Mouse (Mus musculus) right cerebral cortex, adult 2 months (tissue): ENCODE results near the gene Hoxc6.

Experiments
- DNase-seq, 2 experiments: peaks; one replicate each; pipeline ENCODE4 v3.0.0; 2021 to 2022; ENCODE audit warnings: low spot score in 2 of 2

Hoxc6 gene

DNA sequence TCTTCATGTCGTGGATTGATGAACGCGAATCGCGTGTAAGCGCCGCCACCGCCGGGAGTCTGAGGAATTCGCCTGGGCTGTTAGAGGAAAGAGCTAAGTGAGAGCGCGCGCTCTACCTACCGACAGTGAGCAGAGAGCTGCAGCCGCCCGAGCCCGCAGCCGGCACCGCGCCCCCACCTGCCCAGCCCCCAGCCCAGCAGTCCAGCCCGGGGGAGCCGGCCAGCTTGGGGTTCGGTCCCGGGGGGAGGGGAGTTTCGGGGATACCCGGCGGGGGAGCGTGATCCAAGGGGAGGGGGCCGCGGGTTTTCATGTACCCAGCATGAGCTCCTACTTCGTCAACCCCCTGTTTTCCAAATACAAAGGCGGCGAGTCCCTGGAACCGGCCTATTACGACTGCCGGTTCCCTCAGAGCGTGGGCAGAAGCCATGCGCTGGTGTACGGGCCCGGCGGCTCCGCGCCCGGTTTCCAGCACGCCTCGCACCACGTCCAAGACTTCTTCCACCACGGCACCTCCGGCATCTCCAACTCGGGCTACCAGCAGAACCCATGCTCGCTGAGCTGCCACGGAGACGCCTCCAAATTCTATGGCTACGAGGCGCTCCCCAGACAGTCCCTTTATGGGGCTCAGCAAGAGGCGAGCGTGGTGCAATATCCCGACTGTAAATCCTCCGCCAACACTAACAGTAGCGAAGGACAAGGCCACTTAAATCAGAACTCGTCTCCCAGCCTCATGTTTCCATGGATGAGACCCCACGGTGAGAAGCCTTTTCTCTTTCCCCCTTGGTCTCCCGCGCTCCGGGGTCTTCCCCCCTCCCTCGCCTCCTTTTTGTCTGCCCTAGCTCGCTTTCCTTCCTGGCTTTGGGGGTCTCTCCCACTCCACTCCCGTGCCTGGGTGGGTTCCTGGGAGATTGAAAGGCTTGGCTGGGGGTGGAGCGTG, 7.3 kb upstream of the Hoxc6 start, which contains the start of gene Hoxc8:
Gene Hoxc8 (plus strand): TSS at position 147 of the 937 bp plus-strand sequence.
- no peak for DNase-seq

DNA sequence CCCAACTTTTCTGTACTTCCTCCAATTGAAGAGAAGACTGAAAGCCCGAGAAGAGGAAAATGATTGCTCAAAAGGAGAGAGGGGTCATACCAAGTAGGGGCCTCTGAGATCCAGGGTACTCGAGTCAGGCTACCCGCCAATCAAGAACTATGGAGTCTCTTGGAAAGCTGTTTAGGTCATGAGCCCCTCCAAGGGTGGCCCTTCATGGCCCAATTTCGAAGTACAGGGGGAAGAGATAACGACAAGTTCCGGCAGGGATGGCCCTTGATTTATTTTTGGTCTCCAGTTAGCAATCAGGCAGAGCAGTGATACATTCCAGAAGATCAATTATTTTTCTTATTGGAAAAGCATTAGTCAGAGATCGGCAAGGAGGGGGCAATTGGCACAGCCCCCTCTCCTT, 6.3 kb upstream of the Hoxc6 start:
- no peak for DNase-seq

DNA sequence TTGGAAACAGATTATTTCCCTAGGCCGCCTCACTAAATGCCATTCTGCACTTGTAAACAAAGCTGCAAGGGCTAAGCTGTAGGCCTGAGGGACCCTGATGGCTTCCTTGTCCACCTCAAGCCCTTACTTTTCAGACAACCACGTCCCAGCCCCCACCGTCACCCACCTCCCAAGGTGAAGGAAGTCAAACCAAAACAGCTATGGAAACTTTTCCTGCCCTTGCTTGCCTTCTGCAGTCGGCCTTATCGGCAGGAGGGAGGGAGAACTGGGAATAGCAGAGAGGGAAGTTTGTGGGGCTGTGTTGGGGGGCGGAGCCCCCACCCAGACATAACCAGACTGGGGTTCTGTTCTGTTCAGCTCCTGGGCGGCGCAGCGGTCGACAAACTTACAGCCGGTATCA, 5.9 kb upstream of the Hoxc6 start:
- no peak for DNase-seq

DNA sequence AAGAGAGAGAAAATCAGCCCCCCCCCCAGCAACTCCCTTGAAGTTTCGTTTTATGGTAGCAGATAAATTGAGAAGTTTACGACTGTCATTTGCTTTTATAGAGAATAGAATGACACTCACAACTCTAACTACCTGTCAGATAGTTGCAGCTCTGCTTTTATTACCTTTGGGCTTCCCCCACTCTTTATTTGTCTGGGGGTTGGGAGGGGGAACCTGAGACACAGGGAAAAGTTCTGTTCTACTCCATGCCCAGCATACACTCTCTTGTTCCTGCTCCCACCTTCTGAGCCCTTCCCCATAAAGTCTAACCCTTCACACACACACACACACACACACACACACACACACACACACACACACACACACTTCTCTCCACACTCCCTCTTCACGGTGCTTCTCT, 5.2 kb upstream of the Hoxc6 start:
- DNase-seq = no peak

DNA sequence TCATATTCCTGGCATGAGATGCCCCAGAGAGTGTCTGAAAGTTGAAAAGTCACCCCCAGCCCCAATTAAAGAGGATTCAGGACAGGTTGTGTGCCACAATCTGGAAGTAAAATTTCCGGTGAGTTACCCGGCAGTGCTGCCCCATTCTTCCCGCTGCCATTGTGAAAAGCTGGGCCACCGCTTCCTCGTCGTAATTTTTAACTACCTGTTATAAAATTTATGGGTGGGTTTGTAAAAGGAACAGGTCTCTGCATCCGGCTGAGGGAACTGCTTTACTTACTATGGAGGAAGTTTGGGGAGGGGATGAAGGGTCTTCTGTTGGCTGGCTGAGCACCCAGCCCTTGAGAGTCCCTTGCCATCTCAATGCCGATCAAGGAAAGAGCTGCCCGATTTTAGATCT, 1.5 kb upstream of the Hoxc6 start:
- DNase-seq = no peak

DNA sequence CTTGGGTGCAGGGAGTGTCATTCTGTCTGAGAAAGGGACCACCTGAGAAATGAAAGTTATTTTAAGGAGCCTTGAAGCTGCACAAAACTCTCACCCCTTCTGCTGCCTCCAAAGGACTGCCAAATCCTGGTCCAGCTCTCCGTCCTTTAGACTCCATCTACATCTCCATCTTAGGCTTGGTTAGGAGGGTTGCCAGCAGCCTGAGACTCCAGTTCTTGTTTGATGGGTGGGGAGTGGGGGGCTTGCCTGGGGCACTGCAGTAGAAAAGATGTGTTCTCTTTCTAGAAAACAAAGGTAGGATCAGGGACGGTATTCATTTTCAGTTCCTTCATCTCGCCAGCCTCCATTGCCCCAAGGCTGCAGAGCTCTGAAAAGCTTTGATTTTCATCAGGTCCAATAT, 626 bp upstream of the Hoxc6 start:
- DNase-seq = no peak

DNA sequence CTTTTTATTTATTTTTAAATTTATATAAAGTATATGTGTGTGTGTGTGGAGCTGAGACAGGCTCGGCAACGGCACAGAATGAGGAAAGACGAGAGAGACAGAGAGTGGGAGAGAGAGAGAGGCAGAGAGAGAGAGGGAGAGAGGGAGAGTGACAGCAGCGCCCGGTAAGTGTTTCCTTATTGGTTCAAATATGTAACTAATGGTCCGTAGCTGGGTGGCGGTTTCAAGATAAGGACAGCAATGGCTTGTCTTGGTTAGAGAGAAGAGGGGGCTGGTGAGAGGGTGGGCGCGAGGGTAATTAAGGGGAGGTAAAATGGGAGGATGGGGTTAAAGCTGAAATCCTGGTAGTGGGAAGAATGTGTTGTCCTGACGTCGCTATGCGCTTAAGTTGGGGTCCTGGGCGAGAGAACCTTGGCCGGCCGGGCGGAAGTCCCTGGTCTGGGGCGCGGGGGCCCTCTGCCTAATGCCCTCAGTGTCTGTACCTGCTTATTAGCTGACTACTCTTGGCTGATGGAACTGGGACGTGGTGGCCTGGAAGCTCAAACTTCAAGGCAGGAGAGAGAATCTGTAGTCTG, 638 bp downstream of the Hoxc6 start:
- no peak for DNase-seq

DNA sequence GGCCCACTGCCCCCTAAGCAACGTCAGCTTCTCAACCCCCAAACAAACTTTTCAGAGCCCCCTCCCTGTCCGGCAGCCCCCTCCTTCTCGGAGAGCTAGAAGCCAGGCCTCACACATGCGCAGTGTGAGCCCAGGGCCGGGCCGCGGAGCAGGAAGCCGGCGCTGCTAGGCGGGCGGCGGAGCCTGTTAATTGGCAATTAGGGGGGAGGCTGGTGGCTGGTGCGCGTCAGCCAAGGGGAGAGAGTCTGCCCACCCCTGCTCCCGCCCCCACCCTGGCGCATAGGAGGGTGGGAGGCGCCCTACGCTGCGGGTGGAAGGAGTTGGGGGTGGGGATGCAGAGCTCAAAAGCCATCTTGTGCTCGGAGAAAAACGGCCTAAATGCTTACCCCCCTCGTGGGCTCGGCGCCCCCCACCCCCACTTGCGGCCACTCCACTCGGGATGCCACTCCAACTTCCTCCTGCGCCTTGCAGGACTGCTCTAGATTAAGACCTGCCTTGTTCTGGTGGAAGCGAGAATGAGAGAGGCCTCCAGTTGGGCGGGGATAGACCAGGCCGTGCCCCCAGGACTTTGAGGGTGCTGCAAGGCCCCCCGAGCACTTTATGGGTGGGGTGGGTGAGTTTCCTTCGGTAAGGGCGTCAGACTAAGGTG, 1.2 kb downstream of the Hoxc6 start:
- DNase-seq = no peak

DNA sequence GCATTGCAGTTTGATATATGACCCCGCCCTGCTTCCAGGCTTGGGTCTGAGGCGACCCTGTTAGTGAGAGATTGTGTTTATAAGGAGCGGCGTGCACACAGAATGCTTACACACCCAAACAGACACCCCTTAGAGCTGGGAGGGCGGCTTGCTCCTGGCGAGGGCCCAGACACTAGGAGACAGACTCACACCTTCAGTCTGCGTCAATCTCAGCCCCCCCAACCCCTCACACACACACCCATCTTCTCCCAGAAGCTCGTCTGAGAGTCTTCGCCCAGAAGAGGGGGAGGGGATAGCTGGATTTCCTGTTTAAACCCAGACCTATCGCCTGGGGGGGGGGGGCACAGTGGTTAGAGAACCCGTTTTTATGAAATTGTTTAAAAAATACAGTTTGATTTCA, 1.9 kb downstream of the Hoxc6 start:
- no peak for DNase-seq

DNA sequence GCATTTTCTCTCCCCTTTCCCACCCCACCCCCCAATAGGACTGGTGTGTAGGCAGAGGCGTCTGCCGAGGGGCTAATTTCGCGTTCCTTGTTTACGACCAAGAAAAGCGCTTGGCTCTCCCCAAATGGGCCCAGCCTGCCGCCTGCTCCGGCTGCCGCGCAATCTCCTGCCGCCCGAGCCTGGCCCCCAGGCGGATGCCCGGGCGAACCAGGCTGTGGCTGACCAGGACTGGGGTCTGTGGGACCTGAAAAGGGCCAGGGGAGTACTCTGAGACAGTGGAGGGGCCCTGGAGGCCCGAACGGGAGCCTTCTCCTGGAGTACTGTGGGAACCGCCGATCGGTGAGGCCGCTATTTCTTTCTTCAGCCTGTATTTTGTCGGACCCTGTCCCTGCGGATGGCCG, 2.4 kb downstream of the Hoxc6 start:
- DNase-seq = no peak

DNA sequence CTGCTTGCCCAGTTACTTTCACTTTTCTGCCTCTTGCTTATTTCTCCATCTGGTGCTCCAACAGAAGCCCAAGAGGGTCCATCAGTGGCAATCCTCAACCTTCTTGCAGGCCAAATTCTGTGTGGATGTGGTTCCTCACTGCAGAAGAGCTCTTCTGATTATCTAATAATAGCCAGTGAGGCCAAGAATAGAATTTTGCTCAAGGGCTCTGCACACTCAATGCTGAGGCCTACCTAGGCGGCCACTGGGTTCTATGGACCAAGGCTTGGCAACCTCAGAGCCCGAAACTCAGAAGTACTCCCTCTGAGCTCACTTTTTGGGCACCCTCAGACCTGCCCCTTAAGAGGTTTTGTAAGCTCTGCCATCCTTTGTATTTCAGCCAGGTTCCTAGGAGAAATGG, 3.3 kb downstream of the Hoxc6 start:
- no peak for DNase-seq

DNA sequence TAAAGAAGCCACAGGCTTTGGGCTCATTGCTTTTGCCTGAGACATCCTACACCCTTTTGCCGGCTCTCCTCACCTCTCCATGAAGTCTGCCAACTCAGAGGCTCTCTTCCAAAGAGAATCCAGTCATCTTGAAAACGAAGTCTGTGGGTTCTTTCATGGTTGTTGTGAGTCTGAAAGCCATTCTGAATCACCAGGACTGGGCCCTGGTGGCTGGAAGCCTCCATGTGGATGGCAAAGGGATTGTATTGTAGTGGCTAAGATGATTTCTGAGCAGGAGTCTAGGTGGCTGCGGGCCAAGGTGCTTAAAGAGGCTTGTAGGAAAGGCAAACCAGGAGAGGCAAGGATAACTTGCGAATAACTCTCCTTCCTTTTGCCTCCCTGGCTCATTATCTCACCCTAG, 4.1 kb downstream of the Hoxc6 start:
- DNase-seq = no peak

DNA sequence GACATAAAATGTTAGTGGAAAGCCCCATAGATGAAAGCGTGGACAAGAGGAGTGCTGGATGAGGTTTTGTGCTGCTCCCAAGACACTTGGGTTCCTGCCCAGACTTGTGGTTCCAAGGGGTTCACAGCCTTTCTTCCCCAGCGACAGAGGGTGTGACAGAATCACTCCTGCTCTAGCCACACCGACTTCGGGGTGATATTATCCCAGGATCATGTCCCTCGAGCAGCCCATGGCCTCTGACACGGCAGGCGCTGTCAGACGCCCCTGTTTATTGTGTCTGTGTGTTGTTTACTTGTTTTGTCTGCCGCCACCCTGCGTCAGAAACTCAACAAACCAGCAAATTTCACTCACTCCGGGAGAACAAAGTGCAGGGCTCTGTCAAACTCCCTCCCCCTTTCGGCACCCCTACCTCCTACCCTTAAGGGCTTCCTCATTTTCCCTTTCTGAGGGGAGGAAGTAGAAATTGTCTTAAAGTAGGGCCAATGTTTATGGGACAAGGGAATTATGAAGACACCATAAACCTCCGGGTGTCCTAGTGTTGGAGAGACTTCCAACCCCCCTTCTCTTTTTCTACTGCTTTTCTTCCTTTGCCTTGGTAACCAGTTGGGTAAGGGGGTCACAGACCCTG, 4.9 kb downstream of the Hoxc6 start:
- no peak for DNase-seq

DNA sequence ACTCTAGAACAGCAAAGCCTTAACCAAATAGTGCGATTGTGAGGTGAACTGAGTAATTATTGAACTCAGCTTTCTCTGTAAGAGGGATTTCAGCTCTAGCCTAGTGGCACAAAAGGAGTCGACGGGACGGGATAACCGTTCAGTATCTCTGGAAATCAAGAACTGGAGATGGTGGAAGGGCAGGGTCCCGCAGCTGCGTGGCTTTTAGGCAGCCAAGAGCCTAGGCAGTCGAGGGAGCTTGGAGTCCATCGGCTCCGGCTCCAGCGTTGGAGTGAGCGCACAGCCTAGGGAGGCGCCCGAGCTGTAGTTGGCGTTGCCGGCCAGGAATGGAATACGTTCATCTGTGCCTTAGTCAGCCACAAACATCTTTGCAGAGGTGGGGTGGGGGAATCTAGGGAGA, 7.3 kb downstream of the Hoxc6 start:
- DNase-seq = no peak

DNA sequence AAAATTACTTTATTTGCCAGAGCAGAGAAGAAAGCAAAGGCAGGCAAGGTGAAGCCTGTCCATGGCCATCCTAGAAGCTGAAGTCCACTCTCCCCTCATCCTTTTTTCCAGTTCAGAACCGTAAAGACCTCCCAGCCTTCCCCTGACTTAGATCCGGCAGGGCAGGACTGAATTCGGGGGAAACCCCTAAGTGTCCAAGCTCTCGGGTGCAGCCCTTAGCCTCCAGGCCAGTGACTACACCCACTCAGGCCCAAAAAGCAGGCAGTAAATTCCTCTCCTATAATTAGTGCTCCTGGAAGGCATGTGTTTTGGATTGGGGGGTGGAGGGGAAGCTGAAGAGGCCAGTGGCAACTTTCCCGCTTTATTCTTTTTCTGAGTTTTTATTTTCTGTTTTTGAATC, 7.7 kb downstream of the Hoxc6 start:
- DNase-seq = no peak

DNA sequence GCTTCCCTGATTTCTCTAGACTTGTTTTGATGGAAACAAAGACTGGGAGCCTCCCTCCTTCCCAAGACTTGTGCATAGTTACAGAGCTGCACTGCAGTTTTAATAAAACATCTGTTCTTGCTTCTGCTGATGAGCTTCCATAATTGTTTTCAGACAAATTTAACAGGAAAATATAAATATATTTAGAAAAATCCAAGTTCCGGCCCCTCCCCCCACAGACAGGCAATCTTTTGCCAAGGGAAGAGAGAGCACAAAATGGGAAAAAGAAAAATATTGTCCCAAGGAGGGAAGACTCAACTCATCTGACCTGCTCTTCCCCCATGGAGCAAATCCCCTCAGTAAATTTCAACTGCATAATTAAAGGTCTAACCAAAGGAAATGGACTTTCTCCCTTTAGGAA, 8.3 kb downstream of the Hoxc6 start:
- DNase-seq = no peak

DNA sequence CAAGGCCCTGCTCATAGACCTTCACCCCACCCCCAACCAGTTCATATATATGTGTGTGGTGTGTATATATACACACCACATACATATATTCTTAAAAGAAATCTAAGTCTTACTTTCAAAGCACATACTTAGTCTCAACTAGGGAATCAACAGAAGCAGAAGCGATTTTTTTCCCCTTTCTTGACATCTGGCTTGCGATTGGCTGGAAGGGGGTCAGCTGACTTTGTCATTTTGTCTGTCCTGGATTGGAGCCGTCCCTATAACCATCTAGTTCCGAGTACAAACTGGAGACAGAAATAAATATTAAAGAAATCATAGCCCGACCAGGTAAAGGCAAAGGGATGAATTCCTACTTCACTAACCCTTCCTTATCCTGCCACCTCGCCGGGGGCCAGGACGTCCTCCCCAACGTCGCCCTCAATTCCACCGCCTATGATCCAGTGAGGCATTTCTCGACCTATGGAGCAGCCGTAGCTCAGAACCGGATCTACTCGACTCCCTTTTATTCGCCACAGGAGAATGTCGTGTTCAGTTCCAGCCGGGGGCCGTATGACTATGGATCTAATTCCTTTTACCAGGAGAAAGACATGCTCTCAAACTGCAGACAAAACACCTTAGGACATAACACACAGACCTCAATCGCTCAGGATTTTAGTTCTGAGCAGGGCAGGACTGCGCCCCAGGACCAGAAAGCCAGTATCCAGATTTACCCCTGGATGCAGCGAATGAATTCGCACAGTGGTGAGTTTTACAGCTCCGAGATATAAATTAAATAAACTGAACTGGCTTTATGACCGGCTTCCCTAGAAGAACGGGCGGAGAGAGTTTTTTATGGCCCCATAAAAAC, 11.4 kb downstream of the Hoxc6 start:
- no peak for DNase-seq

DNA sequence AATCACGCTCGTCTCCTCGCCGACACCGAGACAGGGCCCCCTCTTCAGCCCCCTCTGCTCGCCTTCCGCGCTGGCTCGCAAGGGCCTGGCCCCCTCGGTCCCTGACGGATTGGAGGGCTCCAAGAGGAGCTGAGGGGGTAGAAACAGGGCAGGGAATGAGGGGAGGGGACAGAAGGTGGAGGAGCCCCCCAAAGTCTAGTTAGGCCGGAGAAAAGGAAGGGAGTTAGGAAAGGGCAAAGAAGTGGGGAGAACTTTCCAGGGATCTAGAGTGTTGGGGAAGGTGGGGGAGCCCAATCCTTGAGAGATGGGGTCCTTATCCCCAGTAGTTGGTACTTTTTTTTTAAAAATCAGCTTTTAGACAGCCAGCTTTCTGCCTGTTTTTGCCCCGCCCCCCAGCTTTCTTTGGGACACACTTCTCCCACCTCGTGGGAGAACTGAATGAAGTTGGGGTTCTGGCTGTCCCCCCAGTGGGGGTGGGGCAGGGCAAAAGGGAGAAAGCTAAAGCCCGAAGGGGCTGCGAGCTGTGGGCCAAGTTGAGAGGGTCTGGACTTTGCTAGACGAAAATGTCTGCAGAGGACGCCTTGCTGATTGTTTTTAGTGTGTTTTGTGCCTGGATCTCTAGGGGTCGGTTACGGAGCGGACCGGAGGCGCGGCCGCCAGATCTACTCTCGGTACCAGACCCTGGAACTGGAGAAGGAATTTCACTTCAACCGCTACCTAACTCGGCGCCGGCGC, 12.2 kb downstream of the Hoxc6 start:
- no peak for DNase-seq

DNA sequence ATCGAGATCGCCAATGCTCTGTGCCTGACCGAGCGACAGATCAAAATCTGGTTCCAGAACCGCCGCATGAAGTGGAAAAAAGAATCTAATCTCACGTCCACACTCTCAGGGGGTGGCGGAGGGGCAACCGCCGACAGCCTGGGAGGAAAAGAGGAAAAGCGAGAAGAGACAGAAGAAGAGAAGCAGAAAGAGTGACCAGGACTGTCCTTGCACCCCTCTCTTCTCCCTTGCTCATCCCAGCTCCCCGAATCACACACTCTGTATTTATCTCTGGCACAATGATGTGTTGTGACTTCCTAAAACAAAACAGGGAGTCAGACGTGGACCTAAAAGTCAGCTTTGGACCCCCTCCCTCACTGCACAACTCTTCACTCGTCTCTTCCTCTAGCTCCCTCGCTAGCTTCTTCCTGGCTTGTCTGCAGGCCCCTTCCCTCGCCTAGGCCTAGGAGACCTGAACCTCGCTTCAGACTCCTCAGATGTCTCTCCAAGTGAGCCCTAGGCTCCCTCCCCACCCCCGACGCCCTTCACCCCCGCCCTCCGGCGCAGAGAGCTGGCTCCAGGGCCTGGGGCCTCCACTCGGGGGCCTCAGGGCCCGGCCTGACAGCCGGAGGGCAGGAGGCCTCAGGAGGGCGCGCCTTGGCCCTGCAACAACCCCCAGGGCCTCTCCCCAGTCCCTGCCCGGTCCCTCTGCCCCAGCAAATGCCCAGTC, 12.9 kb downstream of the Hoxc6 start:
- DNase-seq = no peak

DNA sequence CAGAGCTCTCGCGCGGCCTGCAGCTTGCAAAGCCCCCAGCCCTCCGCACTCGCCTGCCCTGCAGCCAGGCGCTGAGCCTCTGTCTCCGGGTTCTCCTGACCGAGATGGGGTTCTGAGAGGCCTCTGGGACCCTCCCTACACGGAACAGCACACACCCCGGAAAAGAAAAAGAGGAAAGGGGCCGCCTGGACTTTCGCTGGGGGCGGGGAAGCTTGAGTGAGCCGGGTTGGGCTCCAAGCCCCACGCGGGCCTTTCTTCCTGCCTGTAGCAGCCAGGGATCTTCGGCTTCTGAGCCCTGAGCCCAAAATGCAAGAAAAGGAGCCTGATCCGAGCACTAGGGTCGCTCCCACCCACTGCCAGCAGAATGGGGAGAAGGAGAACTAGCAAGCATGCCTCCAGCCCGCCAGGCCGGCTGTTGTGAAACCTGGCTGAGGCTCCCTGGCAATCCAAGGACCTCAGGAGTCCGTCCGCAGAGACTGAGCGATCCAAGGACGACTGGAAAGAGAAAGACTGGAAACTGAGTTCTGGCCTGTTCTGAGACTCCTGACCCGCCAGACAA, 13.9 kb downstream of the Hoxc6 start:
- no peak for DNase-seq
